Comparison of ENCODE assay signal across 11 mouse cellular contexts in genomic region chr13:15602677-15603221, GRCm38 (mm10).
DNase-seq lines count a peak whose midpoint lies in the region; ATAC-seq and TF ChIP-seq lines count a peak whose summit lies in the region.
"Had no signal": no experiment of that assay in that cellular context is flagged by ENCODE, and none has a peak within 500 bp of the region (broad histone marks: within the 10 kb centered on the region; RNA-seq: fewer than 3 reads in every experiment).

No protein-coding gene starts in this region.

- ATAC-seq in kidney, postnatal 0 days (replicated peaks; ENCODE audit: low FRiP score, low read depth) = 0 out of 2 replicates have a peak, but pooled peaks have one; percentile 29
- ATAC-seq in forebrain, embryonic 13.5 days = peak; percentile 54; the same call in 1 of the 2 replicates
- ATAC-seq in neural tube, embryonic 14.5 days (ENCODE audit: low read depth) = peak; percentile 45; the same call in 1 of the 2 replicates
- ATAC-seq in liver, embryonic 11.5 days (replicated peaks; ENCODE audit: low FRiP score) = no peak

- no peak overlapping the region for H3K9ac ChIP-seq in kidney, postnatal 0 days (ENCODE audit: low read depth, low read length)
- H3K9ac ChIP-seq in forebrain, embryonic 13.5 days = no peak overlapping the region
- no peak overlapping the region for H3K9ac ChIP-seq in neural tube, embryonic 14.5 days (replicated peaks; ENCODE audit: low read depth, low read length)
- no peak overlapping the region for H3K9ac ChIP-seq in liver, embryonic 11.5 days (ENCODE audit: low read depth, low read length)

- H3K27me3 ChIP-seq in kidney, postnatal 0 days (ENCODE audit: insufficient read depth, low read length) = no peaks in the 10 kb centered on the region
- H3K27me3 ChIP-seq in forebrain, embryonic 13.5 days = no peaks in the 10 kb centered on the region
- no peaks in the 10 kb centered on the region for H3K27me3 ChIP-seq in neural tube, embryonic 14.5 days (ENCODE audit: control insufficient read depth, insufficient read depth, low read length)
- H3K27me3 ChIP-seq in liver, embryonic 11.5 days (replicated peaks; ENCODE audit: control insufficient read depth, insufficient read depth, low read length) = peaks cover 5% of the 10 kb centered on the region; the same call in 1 of the 2 replicates

- DNase-seq in kidney, postnatal 0 days (ENCODE audit: low spot score) = peak; percentile 34
- no peak for DNase-seq in kidney, postnatal 10 days
- DNase-seq in lung, adult 2 months = peak; percentile 15
- no peak for DNase-seq in liver, embryonic 11.5 days (ENCODE audit: low spot score)
- no peak for DNase-seq in cerebellum, adult 11-12 months
- DNase-seq in right cerebral cortex, adult 2 months (ENCODE audit: low spot score in 2 of 2) = no peak
- DNase-seq: cerebellum, adult 8-10 months; heart, postnatal 14 days; spleen, adult 18-20 months had no signal

- H3K9me3 ChIP-seq in kidney, postnatal 0 days (replicated peaks; ENCODE audit: low read length) = no peaks in the 10 kb centered on the region
- no peaks in the 10 kb centered on the region for H3K9me3 ChIP-seq in forebrain, embryonic 13.5 days (replicated peaks)
- no peaks in the 10 kb centered on the region for H3K9me3 ChIP-seq in neural tube, embryonic 14.5 days (ENCODE audit: control insufficient read depth, low read length)
- H3K9me3 ChIP-seq in liver, embryonic 11.5 days (ENCODE audit: control insufficient read depth, low read length) = no peaks in the 10 kb centered on the region

- no peak for TF ChIP-seq POLR2A in lung, adult 2 months (IDR thresholded peaks at IDR 0.05; ENCODE audit: borderline replicate concordance, extremely low read depth, low read depth, low read length)

- peak overlapping the region; percentile 36 for H3K27ac ChIP-seq in kidney, postnatal 0 days
- peak overlapping the region; percentile 48; the same call in 1 of the 2 replicates for H3K27ac ChIP-seq in forebrain, embryonic 13.5 days
- no peak overlapping the region for H3K27ac ChIP-seq in neural tube, embryonic 14.5 days (ENCODE audit: low read depth, low read length)
- H3K27ac ChIP-seq in liver, embryonic 11.5 days (ENCODE audit: low read depth, low read length) = no peak overlapping the region

- H3K4me3 ChIP-seq in kidney, postnatal 0 days (replicated peaks; ENCODE audit: low read depth, low read length) = no peak overlapping the region
- no peak overlapping the region for H3K4me3 ChIP-seq in forebrain, embryonic 13.5 days
- H3K4me3 ChIP-seq in lung, adult 2 months (replicated peaks; ENCODE audit: extremely low read depth, low read depth, low read length) = no peak overlapping the region
- H3K4me3 ChIP-seq in neural tube, embryonic 14.5 days (ENCODE audit: low read depth, low read length) = no peak overlapping the region
- H3K4me3 ChIP-seq in liver, embryonic 11.5 days (ENCODE audit: low read depth, low read length) = no peak overlapping the region

- WGBS in kidney, postnatal 0 days = 16% methylated on average over 4 of the region's 4 CpGs
- 1% methylated on average over 4 of the region's 4 CpGs for WGBS in forebrain, embryonic 13.5 days
- WGBS in lung, adult 2 months = 25% methylated on average over 4 of the region's 4 CpGs
- WGBS in neural tube, embryonic 14.5 days = 0% methylated on average over 4 of the region's 4 CpGs
- WGBS in liver, embryonic 11.5 days = 25% methylated on average over 4 of the region's 4 CpGs

- peaks cover 9% of the 10 kb centered on the region; the same call in 1 of the 2 replicates for H3K4me1 ChIP-seq in kidney, postnatal 0 days (replicated peaks; ENCODE audit: insufficient read depth, low read length)
- peaks cover 33% of the 10 kb centered on the region for H3K4me1 ChIP-seq in forebrain, embryonic 13.5 days
- H3K4me1 ChIP-seq in lung, adult 2 months (ENCODE audit: control insufficient read depth, insufficient read depth, low read length) = no peaks in the 10 kb centered on the region
- peaks cover 6% of the 10 kb centered on the region; the same call in 1 of the 2 replicates for H3K4me1 ChIP-seq in neural tube, embryonic 14.5 days (ENCODE audit: control insufficient read depth, insufficient read depth, low read length)
- no peaks in the 10 kb centered on the region for H3K4me1 ChIP-seq in liver, embryonic 11.5 days (replicated peaks; ENCODE audit: control insufficient read depth, insufficient read depth, low read length)

- no peak for TF ChIP-seq CTCF in kidney, postnatal 0 days (IDR thresholded peaks at IDR 0.05; ENCODE audit: low read depth)
- no peak for TF ChIP-seq CTCF in lung, adult 2 months (IDR thresholded peaks at IDR 0.05; ENCODE audit: insufficient read depth, low read length)

- no peaks in the 10 kb centered on the region for H3K36me3 ChIP-seq in kidney, postnatal 0 days (ENCODE audit: insufficient read depth, low read length)
- H3K36me3 ChIP-seq in forebrain, embryonic 13.5 days (ENCODE audit: poor library complexity, severe bottlenecking) = no peaks in the 10 kb centered on the region
- no peaks in the 10 kb centered on the region for H3K36me3 ChIP-seq in neural tube, embryonic 14.5 days (ENCODE audit: control insufficient read depth, insufficient read depth, low read length)
- no peaks in the 10 kb centered on the region for H3K36me3 ChIP-seq in liver, embryonic 11.5 days (ENCODE audit: control insufficient read depth, insufficient read depth, low read length)

- no peak overlapping the region for H3K4me2 ChIP-seq in kidney, postnatal 0 days (ENCODE audit: low read length)
- no peak overlapping the region for H3K4me2 ChIP-seq in forebrain, embryonic 13.5 days
- no peak overlapping the region for H3K4me2 ChIP-seq in neural tube, embryonic 14.5 days (ENCODE audit: low read depth, low read length)
- no peak overlapping the region for H3K4me2 ChIP-seq in liver, embryonic 11.5 days

Comparison
In these comparisons a context has a peak if more than half of its experiments do, and no peak if none do; other contexts are left out.
1. DNase-seq: peak in kidney, postnatal 0 days (single experiment) and lung, adult 2 months (single experiment); none in kidney, postnatal 10 days (single experiment), liver, embryonic 11.5 days (single experiment), cerebellum, adult 11-12 months (single experiment) and right cerebral cortex, adult 2 months (0 of 2).
2. H3K27ac ChIP-seq: peak in kidney, postnatal 0 days (single experiment) and forebrain, embryonic 13.5 days (single experiment); none in neural tube, embryonic 14.5 days (single experiment) and liver, embryonic 11.5 days (single experiment).